Mouse (Mus musculus) CH12.LX (cell line): ENCODE results near the gene Slc39a3.

ENCODE experiments used
- E2F4 ChIP-seq: IDR thresholded peaks from 2 replicates; pipeline ENCODE4 v1.6.1; 2011; ENCODE audit warnings: low read depth, low read length, improper control_type of control experiment; ENCODE audit not compliant: insufficient replicate concordance
- ELF1 ChIP-seq: IDR thresholded peaks from 2 replicates; pipeline ENCODE4 v1.6.1; 2014; ENCODE audit warnings: low read depth, mild to moderate bottlenecking, inconsistent platforms, low read length, improper control_type of control experiment
- KAT2A ChIP-seq: IDR thresholded peaks from 2 replicates; pipeline ENCODE4 v1.6.1; 2012; ENCODE audit warnings: low read length, improper control_type of control experiment, inconsistent platforms; ENCODE audit not compliant: insufficient replicate concordance
- MAX ChIP-seq: IDR thresholded peaks from 2 replicates; pipeline ENCODE4 v1.6.1; 2011; ENCODE audit warnings: low read length, improper control_type of control experiment
- MXI1 ChIP-seq: IDR thresholded peaks from 2 replicates; pipeline ENCODE4 v1.6.1; 2011; ENCODE audit warnings: mild to moderate bottlenecking, low read depth, low read length, improper control_type of control experiment
- NELFE ChIP-seq: IDR thresholded peaks from 2 replicates; pipeline ENCODE4 v1.6.1; 2011; ENCODE audit warnings: low read depth, low read length, improper control_type of control experiment
- POLR2A ChIP-seq: IDR thresholded peaks from 2 replicates; pipeline ENCODE4 v1.6.1; 2011; ENCODE audit warnings: low read depth, mild to moderate bottlenecking, improper control_type of control experiment, low read length
- TCF12 ChIP-seq: IDR thresholded peaks from 2 replicates; pipeline ENCODE4 v1.6.1; 2014; ENCODE audit warnings: low read depth, mild to moderate bottlenecking, inconsistent platforms, low read length, improper control_type of control experiment

- TF ChIP-seq POLR2A (no peak), MXI1 (no peak), NELFE (no peak), KAT2A (no peak), ELF1 (no peak), TCF12 (no peak), E2F4 (no peak), MAX (no peak)
These were observed 46.2 kb downstream of the Slc39a3 start for GRCm38 (mm10) chr10:80991007-80991406.
